Mouse (Mus musculus): ENCODE measurements around the gene Reg3g.
"Not testable (repeated sequence)": the region's sequence is repeated elsewhere in the genome, so short reads cannot be mapped to it uniquely, and the experiment has no call there.

Gene Reg3g

DNA sequence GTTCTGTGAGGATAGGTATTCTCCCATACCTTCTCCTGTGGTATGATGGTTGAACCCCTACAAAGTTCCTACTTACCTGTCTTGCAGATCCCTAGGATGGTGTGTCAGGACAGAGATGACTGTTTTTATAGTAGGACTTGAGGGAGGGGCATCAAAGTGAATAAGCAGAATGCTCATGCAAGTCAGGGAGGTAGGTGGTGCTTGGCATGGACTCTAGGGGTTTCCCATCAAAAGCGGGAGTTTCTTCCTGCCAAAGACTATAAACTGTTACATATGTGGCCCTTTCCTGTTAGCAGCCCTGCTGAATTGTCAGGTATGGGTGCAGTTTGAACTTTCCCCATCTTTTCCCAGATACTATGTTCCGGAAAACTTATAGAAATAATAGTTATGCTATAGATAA lies at the start of gene Reg3g:
Gene Reg3g (minus strand): TSS at position 101 of the 400 bp plus-strand sequence.
- DNase-seq = no peak

DNA sequence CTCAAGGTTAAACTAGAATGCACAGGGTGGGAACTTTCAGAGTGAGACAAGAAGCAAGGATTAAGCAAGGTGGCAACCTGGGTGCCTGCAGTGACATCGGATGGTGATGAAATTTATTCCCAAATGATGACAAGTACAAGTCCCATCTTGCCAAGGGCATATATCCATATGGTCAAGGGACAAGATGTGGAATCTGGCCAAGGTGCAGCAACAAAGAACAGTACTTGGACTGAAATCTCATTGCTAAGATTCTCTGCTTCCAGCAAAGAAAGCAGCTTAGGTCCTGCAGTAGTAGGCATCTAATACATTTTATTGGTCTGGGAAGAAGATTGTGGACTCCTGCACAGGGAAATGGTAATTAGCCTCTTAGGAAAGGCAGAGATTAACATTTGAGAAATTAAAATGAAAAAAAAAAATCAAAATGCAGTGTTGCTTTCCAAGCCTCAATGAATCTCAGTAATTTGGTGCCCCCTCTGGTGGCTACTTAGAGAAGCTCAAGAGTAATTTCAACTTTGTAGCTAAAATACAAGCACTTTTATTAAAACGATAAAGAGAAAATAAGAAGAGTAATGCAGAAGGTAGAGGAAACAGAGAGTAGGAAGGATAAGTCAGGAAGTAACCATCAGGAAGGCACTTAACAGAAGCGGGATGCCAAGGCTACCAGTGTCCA lies 47.2 kb upstream of the Reg3g start:
- DNase-seq = peak; percentile 21 to 27

DNA sequence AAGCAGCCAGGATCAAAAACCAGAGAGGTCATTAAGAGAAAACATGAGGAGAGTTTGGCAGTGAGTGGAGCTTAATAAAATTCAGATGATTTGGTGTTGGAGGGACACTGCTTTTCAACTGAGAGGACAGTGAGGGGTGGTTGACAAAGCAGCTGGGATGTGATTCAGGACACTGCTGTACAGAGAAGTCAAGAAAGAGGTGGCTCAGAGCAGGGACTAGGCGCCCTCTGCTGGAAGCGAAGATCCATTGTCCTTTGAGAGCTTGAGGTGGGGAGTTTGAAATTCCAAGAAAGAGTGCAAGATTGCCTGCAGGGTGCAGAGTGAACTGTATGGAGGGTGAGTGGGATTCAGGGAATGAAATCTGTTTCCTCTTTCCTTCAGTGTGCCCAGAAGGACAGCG lies 44.2 kb upstream of the Reg3g start:
- peak; percentile 70 to 71 for DNase-seq

DNA sequence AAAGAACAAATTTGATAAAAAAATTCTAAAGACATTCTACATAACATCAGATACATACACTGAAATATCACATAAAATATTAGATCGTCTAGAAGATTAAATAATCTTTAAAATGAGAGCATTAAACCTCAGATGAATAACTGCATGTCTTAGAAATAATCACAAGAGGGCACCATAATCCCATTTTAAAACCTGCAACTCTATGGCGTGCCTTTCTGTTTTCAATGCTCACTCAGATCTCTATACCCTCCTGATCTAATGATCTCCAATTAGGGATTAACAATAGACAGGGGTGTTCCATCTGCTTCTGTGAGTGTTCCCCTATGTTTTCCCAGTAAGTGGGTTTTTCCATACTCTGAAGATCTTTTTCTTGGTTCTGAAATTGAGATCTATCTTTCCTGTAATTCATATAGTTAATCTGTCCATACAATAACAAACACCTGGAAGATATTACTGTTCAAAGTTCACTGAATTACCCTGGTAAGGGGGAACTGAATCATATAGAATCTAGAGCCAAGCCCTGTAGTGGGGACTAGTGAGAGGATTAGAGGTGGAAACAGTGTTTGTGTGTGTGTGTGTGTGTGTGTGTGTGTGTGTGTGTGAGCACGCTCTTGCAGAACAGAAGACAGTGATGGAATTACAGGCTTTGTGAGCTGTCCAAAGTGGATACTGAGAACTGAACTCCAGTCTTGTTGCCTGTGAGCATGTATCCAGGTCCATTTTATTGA lies 41.7 kb upstream of the Reg3g start:
- DNase-seq = no peak

DNA sequence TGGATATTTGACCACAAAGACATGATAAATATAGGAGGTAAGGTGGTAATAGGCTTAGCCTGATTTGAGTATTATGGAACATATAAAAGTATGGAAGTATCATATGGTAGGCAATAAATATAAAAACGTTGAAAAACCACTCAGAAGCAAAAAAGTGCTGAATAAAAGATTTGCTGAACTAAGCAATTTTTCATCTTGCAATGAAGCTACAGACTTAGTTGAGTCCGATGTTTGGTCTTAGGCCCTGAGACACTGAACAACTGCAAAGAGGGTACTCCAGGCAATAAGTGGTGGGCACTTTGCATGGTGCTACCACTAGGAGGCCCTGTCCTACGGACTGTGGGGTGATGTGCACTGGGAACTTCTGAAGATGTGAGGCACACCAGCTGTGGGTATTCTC lies 37.1 kb upstream of the Reg3g start:
- DNase-seq = no peak

DNA sequence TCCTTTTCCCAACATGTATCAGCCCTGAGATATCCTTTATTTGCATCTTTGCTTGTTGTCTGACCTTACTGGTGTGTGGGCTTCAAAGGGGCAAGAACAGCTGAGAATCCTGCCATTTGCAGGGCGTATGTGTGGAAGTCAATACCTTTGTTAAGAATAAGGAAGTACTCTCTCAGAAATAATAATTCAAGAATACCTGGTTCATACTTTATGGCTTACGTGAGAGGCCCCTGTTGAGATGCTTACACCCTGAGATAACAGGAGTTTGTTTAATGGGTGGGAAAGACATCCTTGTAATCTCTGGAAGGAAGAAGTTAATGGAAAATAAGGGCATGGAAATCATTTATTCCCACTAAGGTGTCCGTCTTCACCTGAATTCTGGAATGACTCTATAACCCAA lies 26.0 kb upstream of the Reg3g start:
- DNase-seq = no peak

DNA sequence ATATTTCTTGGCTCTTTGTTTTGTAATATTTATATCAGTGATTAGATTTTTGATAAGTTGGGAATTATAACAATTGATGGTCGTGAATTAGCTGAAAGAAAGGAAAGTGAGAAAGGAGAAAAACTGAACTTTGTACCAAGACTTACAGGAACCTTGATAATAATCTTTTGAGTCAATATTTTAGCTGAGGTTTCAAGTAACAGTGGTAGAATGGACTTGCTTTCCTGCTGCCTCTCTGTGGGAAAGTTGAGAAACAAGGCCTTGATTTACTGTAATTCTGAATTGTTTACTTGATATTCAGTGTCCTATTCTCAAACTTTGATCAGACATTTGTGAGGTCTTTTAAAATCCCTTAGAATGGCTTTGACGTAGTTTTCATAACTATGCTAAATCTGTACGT lies 615 bp upstream of the Reg3g start:
- no peak for DNase-seq

DNA sequence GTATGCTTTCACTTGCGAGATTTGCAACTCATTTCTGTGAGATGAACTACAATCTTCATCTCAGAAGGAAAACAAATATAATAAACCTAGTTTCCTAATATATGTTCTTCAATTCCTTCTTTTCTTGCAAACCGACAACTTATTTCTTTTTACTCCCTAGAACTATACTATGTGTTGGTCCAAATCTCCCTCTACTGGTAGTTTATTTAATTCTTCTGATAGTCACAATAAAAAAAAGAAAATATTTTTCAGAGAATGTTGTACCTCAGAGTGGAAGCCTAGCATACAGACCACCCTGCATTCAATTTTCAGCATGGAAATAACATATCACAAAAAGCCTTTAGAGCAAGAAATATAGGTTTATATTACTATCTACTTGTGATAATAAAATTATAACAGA lies 5.4 kb downstream of the Reg3g start:
- DNase-seq = no peak

DNA sequence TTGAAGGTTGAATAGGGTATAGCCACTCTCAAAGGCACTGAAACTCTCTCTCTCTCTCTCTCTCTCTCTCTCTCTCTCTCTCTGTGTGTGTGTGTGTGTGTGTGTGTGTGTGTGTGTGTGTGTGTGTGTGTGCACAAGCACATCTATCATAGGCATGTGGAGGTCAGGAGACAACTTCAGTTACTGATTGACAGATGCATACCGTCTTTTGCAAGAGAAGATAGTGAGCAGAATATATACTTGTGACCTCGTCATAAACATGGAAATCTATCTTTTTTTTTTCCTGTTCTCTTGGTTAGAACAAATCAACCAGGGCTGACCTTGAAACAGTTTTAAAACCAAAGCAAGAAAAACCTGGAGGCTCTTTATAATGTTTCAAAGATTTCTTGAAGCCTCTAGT lies 6.3 kb downstream of the Reg3g start:
- no peak for DNase-seq

DNA sequence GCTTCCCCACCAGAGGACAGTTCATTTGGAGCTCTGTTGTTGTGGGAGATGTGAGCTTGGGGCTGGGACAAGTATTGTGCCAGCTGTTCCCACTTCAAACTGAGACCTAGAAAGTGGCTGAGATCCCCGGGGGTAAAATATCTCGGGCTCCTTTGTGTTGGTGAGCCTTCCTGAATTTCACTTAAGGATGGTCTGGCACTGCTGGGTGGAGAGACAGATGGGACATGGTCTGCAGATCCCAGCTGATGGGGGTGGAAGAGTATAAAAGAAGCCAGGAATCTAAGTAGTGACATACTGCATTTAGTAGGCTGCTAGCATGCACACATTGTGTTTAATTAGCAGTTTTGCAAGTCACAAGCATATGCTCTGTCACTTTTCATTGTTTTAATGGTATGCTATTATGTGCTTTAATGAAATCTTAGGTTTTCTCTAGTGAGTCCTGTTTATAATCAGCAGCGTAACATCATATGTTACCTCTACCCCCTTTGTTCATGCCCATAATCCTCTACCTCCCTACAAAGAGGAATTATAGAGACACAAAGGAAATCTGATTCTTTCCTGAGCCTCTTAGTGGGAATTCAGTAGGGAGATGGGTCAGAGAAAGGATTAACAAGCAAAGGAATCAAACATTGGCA lies 8.4 kb downstream of the Reg3g start:
- peak; percentile 1 for DNase-seq

DNA sequence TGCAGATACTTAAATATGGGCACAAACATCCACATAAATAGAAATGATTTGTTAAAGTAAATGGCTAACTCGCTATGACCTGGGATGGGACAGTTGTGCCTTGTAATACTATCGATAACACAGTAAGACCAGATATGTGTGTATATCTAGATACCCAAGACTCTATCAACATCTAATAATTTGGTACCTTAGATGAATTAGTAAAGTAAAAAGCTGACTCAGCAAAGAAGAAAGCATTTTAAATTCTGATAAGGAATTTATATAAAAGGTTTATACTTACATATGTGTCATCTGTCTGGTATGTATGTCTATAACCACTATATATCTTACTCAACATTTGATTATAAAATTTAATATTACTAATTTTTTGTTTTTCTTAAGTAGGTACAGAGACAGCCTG lies 15.9 kb downstream of the Reg3g start:
- no peak for DNase-seq

DNA sequence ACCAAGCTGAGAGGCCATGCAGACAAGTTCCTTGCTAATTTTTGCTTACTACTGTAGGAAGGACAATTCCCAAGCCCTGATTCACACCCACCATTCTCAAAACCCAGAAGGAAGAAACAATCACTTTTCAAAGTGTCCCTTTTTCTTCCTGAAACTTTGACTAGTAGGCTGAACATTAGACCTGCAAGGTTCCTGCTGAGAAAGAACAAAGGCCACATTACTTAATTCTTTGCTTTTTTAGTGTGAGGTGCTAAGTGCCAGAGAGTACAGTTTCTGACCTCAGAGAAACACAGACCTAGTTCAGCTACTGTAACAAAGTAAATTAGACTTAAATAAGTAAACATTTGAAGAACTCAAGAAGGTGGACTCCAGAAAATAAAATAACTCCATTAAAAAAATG lies 20.3 kb downstream of the Reg3g start:
- DNase-seq = no peak

DNA sequence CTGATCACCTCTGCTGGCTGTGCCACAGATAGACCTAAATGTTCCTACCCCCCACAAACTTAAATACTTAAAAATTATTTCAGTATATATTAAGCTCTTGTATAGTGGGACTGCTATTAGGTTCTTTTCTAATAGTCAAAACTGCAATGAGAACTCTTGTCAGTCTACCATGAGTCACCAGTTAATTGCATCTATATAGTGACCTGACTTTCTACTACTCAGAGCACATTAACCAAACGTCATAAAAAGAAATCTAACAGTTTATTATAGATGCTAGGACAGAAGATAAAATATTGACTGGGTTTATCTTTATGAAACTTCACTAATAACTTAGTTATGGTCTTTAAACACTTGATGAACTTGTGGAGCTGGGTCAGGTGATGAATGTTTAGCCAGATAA lies 21.5 kb downstream of the Reg3g start:
- no peak for DNase-seq

DNA sequence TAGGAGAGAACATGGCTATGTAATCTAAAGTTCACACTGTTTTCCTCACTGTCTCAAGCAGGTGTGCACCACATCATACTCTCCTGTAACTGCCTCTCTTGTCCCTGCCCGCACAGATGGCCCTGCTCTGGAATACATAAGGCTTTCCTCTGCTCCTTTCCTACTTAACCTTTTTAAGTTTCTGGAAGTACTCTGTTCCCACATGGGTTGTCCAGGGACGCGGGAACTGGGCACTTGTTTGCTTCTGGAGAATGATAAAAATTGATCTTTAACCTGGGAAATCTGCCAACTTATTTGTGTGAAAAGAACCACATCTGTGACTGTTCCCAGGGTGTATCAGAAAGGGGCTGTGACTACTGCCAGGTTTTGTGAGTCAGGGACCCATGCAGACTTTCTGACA lies 43.2 kb downstream of the Reg3g start:
- DNase-seq = no peak

DNA sequence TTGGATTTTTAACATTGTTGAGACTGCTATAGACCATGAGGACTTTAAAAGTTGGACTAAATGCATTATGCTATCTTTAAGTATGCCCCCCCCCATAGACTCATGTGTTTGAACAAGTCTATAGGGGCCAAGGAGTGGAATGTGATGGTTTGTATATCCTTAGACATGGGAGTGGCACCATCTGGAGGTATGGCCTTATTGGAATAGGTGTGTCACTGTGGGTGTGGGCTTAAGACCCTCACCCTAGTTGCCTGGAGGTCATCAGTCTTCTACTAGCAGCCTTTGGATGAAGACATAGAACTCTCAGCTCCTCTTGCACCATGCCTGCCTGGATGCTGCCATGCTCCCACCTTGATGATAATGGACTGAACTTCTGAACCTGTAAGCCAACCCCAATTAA lies 46.3 kb downstream of the Reg3g start, which contains the start of gene Reg1:
Gene Reg1 (plus strand): TSS at position 301 of the 400 bp plus-strand sequence.
- not testable (repeated sequence) for DNase-seq
